Mouse (Mus musculus): ENCODE measurements at regions not wholly inside any gene's neighbourhood (a gene's known extent, or its start where the extent isn't known, plus 50 kb on each side); places are given as distances from the start of the nearest gene placed in this dataset.

- no peak for DNase-seq (ENCODE audit: low spot score in 2 of 2)
Measured at GRCm38 (mm10) chr1:186297464-186297863, 180.4 kb upstream of the Lyplal1 start.

- no peak for DNase-seq (ENCODE audit: low spot score in 2 of 2)
Measured at GRCm38 (mm10) chr1:186295201-186295600, 178.1 kb upstream of the Lyplal1 start.

GRCm38 (mm10) chr1:186294635-186295034 lies 177.5 kb upstream of the Lyplal1 start:
- no peak for DNase-seq (ENCODE audit: low spot score in 2 of 2)

- DNase-seq (ENCODE audit: low spot score in 2 of 2): no peak
Measured at GRCm38 (mm10) chr1:186289117-186289516, 172.0 kb upstream of the Lyplal1 start.

GRCm38 (mm10) chr1:186287831-186288230 lies 170.7 kb upstream of the Lyplal1 start:
- no peak for DNase-seq (ENCODE audit: low spot score in 2 of 2)

GRCm38 (mm10) chr1:186286401-186286800 lies 169.3 kb upstream of the Lyplal1 start:
- no peak for DNase-seq (ENCODE audit: low spot score in 2 of 2)

GRCm38 (mm10) chr1:186277981-186278634 lies 161.0 kb upstream of the Lyplal1 start:
- DNase-seq (ENCODE audit: low spot score in 2 of 2): no peak

GRCm38 (mm10) chr1:186271436-186271835 lies 154.3 kb upstream of the Lyplal1 start:
- no peak for DNase-seq (ENCODE audit: low spot score in 2 of 2)

- DNase-seq (ENCODE audit: low spot score in 2 of 2): no peak
Measured at GRCm38 (mm10) chr1:186267317-186267716, 150.2 kb upstream of the Lyplal1 start.

GRCm38 (mm10) chr1:186264639-186265038 lies 147.5 kb upstream of the Lyplal1 start:
- DNase-seq (ENCODE audit: low spot score in 2 of 2): no peak

GRCm38 (mm10) chr1:186263955-186264354 lies 146.8 kb upstream of the Lyplal1 start:
- DNase-seq (ENCODE audit: low spot score in 2 of 2): no peak

GRCm38 (mm10) chr1:186263196-186263595 lies 146.1 kb upstream of the Lyplal1 start:
- DNase-seq (ENCODE audit: low spot score in 2 of 2): no peak

- no peak for DNase-seq (ENCODE audit: low spot score in 2 of 2)
Measured at GRCm38 (mm10) chr1:186262040-186262439, 144.9 kb upstream of the Lyplal1 start.

GRCm38 (mm10) chr1:186261326-186261833 lies 144.3 kb upstream of the Lyplal1 start:
- DNase-seq (ENCODE audit: low spot score in 2 of 2): peak in 1 of 2 experiments; percentile 34

GRCm38 (mm10) chr1:186257611-186258010 lies 140.5 kb upstream of the Lyplal1 start:
- no peak for DNase-seq (ENCODE audit: low spot score in 2 of 2)

- no peak for DNase-seq (ENCODE audit: low spot score in 2 of 2)
Measured at GRCm38 (mm10) chr1:186255476-186256080, 138.5 kb upstream of the Lyplal1 start.

GRCm38 (mm10) chr1:186254500-186254899 lies 137.4 kb upstream of the Lyplal1 start:
- no peak for DNase-seq (ENCODE audit: low spot score in 2 of 2)

GRCm38 (mm10) chr1:186252551-186252950 lies 135.4 kb upstream of the Lyplal1 start:
- no peak for DNase-seq (ENCODE audit: low spot score in 2 of 2)

- no peak for DNase-seq (ENCODE audit: low spot score in 2 of 2)
Measured at GRCm38 (mm10) chr1:186250316-186250715, 133.2 kb upstream of the Lyplal1 start.

GRCm38 (mm10) chr1:186249214-186249613 lies 132.1 kb upstream of the Lyplal1 start:
- DNase-seq (ENCODE audit: low spot score in 2 of 2): no peak

- no peak for DNase-seq (ENCODE audit: low spot score in 2 of 2)
Measured at GRCm38 (mm10) chr1:186245723-186246440, 128.8 kb upstream of the Lyplal1 start.

- no peak for DNase-seq (ENCODE audit: low spot score in 2 of 2)
Measured at GRCm38 (mm10) chr1:186241112-186241511, 124.0 kb upstream of the Lyplal1 start.

GRCm38 (mm10) chr1:186237556-186237955 lies 120.4 kb upstream of the Lyplal1 start:
- DNase-seq (ENCODE audit: low spot score in 2 of 2): no peak

All from spleen, postnatal 4 days (tissue).